Mouse (Mus musculus): ENCODE data around the gene Pet117. TPM values are rescaled to one million over a fixed set of nuclear protein-coding genes. Genes with fewer than 3 reads are reported as not detected.

Pet117 gene
- polyA plus RNA-seq, 1 experiment from 2014 or later = 1.4 TPM

GRCm38 (mm10) chr2:144348525-144348924 lies 20.3 kb upstream of the Pet117 start:
- Histone ChIP-seq H3K9me3 (ENCODE audit: low read depth, low read length) (no peaks in the 10 kb centered on the region), H3K27me3 (ENCODE audit: insufficient read depth, low read length) (no peaks in the 10 kb centered on the region), H3K4me1 (ENCODE audit: insufficient read depth) (no peaks in the 10 kb centered on the region), H3K36me3 (ENCODE audit: insufficient read depth) (no peaks in the 10 kb centered on the region), H3K4me2 (no peak overlapping the region), H3K4me3 (ENCODE audit: low read depth, low read length) (no peak overlapping the region), H3K27ac (ENCODE audit: low read depth) (no peak overlapping the region), H3K9ac (no peak overlapping the region)
- DNase-seq = no peak
- TF ChIP-seq CTCF (IDR thresholded peaks at IDR 0.05; ENCODE audit: low read depth) = peak; percentile 24; the same call in 1 of the 2 replicates
- WGBS = 75% methylated on average over 3 of the region's 3 CpGs
- no peak for ATAC-seq (ENCODE audit: insufficient read depth)

GRCm38 (mm10) chr2:144352843-144353242 lies 16.0 kb upstream of the Pet117 start:
- Histone ChIP-seq H3K36me3 (ENCODE audit: insufficient read depth) (no peaks in the 10 kb centered on the region), H3K9ac (no peak overlapping the region), H3K4me3 (ENCODE audit: low read depth, low read length) (no peak overlapping the region), H3K4me2 (no peak overlapping the region), H3K27me3 (ENCODE audit: insufficient read depth, low read length) (no peaks in the 10 kb centered on the region), H3K27ac (ENCODE audit: low read depth) (no peak overlapping the region), H3K9me3 (ENCODE audit: low read depth, low read length) (no peaks in the 10 kb centered on the region), H3K4me1 (ENCODE audit: insufficient read depth) (no peaks in the 10 kb centered on the region)
- no peak for ATAC-seq (ENCODE audit: insufficient read depth)
- 81% methylated on average over 11 of the region's 11 CpGs for WGBS
- no peak for TF ChIP-seq CTCF (IDR thresholded peaks at IDR 0.05; ENCODE audit: low read depth)
- no peak for DNase-seq

- peak; percentile 94 for ATAC-seq (ENCODE audit: insufficient read depth)
- Histone ChIP-seq H3K4me1 (ENCODE audit: insufficient read depth) (no peaks in the 10 kb centered on the region), H3K27ac (ENCODE audit: low read depth) (peak overlapping the region; percentile 93), H3K4me2 (peak overlapping the region; percentile 76), H3K4me3 (ENCODE audit: low read depth, low read length) (peak overlapping the region; percentile 81), H3K9me3 (ENCODE audit: low read depth, low read length) (no peaks in the 10 kb centered on the region), H3K36me3 (ENCODE audit: insufficient read depth) (peaks cover 11% of the 10 kb centered on the region), H3K9ac (peak overlapping the region; percentile 85), H3K27me3 (ENCODE audit: insufficient read depth, low read length) (no peaks in the 10 kb centered on the region)
- TF ChIP-seq CTCF (IDR thresholded peaks at IDR 0.05; ENCODE audit: low read depth) = no peak
- DNase-seq = peak; percentile 81
- WGBS = under 1% methylated on average over 43 of the region's 43 CpGs
These were observed 225 bp downstream of the Pet117 start for GRCm38 (mm10) chr2:144369020-144369421.

GRCm38 (mm10) chr2:144369511-144369910 lies 715 bp downstream of the Pet117 start:
- Histone ChIP-seq H3K27ac (ENCODE audit: low read depth) (peak overlapping the region; percentile 93), H3K9ac (peak overlapping the region; percentile 85), H3K9me3 (ENCODE audit: low read depth, low read length) (no peaks in the 10 kb centered on the region), H3K4me3 (ENCODE audit: low read depth, low read length) (peak overlapping the region; percentile 81), H3K4me2 (peak overlapping the region; percentile 76), H3K36me3 (ENCODE audit: insufficient read depth) (peaks cover 16% of the 10 kb centered on the region), H3K27me3 (ENCODE audit: insufficient read depth, low read length) (no peaks in the 10 kb centered on the region), H3K4me1 (ENCODE audit: insufficient read depth) (no peaks in the 10 kb centered on the region)
- no peak for TF ChIP-seq CTCF (IDR thresholded peaks at IDR 0.05; ENCODE audit: low read depth)
- DNase-seq (no peak), ATAC-seq (ENCODE audit: insufficient read depth) (no peak)
- 1% methylated on average over 12 of the region's 12 CpGs for WGBS

GRCm38 (mm10) chr2:144371566-144371965 lies 2.8 kb downstream of the Pet117 start:
- Histone ChIP-seq H3K27ac (ENCODE audit: low read depth) (no peak overlapping the region), H3K4me3 (ENCODE audit: low read depth, low read length) (no peak overlapping the region), H3K4me1 (ENCODE audit: insufficient read depth) (no peaks in the 10 kb centered on the region), H3K36me3 (ENCODE audit: insufficient read depth) (peaks cover 36% of the 10 kb centered on the region), H3K27me3 (ENCODE audit: insufficient read depth, low read length) (no peaks in the 10 kb centered on the region), H3K4me2 (no peak overlapping the region), H3K9me3 (ENCODE audit: low read depth, low read length) (no peaks in the 10 kb centered on the region), H3K9ac (no peak overlapping the region)
- no peak for TF ChIP-seq CTCF (IDR thresholded peaks at IDR 0.05; ENCODE audit: low read depth)
- WGBS = 82% methylated on average over 4 of the region's 4 CpGs
- DNase-seq (no peak), ATAC-seq (ENCODE audit: insufficient read depth) (no peak)

- no peak overlapping the region for H3K4me2 ChIP-seq
- no peak for TF ChIP-seq CTCF (IDR thresholded peaks at IDR 0.05; ENCODE audit: low read depth)
- no peaks in the 10 kb centered on the region for H3K4me1 ChIP-seq (ENCODE audit: insufficient read depth)
- DNase-seq (no peak), ATAC-seq (ENCODE audit: insufficient read depth) (no peak)
- no peak overlapping the region for H3K4me3 ChIP-seq (ENCODE audit: low read depth, low read length)
- H3K36me3 ChIP-seq (ENCODE audit: insufficient read depth) = peaks cover 48% of the 10 kb centered on the region
- H3K27me3 ChIP-seq (ENCODE audit: insufficient read depth, low read length) = no peaks in the 10 kb centered on the region
- no peak overlapping the region for H3K27ac ChIP-seq (ENCODE audit: low read depth)
- no peak overlapping the region for H3K9ac ChIP-seq
- no peaks in the 10 kb centered on the region for H3K9me3 ChIP-seq (ENCODE audit: low read depth, low read length)
- WGBS = 90% methylated on average over 9 of the region's 9 CpGs
These were observed 4.3 kb downstream of the Pet117 start for GRCm38 (mm10) chr2:144373063-144373462.

- no peak for DNase-seq
- no peaks in the 10 kb centered on the region for H3K27me3 ChIP-seq (ENCODE audit: insufficient read depth, low read length)
- H3K4me3 ChIP-seq (ENCODE audit: low read depth, low read length) = no peak overlapping the region
- no peak overlapping the region for H3K4me2 ChIP-seq
- H3K9me3 ChIP-seq (ENCODE audit: low read depth, low read length) = no peaks in the 10 kb centered on the region
- H3K36me3 ChIP-seq (ENCODE audit: insufficient read depth) = peaks cover 68% of the 10 kb centered on the region
- H3K4me1 ChIP-seq (ENCODE audit: insufficient read depth) = no peaks in the 10 kb centered on the region
- 73% methylated on average over 10 of the region's 10 CpGs for WGBS
- ATAC-seq (ENCODE audit: insufficient read depth) = no peak
- H3K27ac ChIP-seq (ENCODE audit: low read depth) = no peak overlapping the region
- TF ChIP-seq CTCF (IDR thresholded peaks at IDR 0.05; ENCODE audit: low read depth) = no peak
- no peak overlapping the region for H3K9ac ChIP-seq
These were observed 6.4 kb downstream of the Pet117 start for GRCm38 (mm10) chr2:144375063-144375703.
